Mouse (Mus musculus) cerebellum, postnatal 4 days (tissue): Measurements from ENCODE around the gene Emilin1.

ENCODE experiments used
- DNase-seq, 2 experiments: peaks; one replicate each; pipeline ENCODE4 v3.0.0; 2022; ENCODE audit warnings: low spot score in 2 of 2, mixed read lengths in 1 of 2

The Emilin1 gene

DNA sequence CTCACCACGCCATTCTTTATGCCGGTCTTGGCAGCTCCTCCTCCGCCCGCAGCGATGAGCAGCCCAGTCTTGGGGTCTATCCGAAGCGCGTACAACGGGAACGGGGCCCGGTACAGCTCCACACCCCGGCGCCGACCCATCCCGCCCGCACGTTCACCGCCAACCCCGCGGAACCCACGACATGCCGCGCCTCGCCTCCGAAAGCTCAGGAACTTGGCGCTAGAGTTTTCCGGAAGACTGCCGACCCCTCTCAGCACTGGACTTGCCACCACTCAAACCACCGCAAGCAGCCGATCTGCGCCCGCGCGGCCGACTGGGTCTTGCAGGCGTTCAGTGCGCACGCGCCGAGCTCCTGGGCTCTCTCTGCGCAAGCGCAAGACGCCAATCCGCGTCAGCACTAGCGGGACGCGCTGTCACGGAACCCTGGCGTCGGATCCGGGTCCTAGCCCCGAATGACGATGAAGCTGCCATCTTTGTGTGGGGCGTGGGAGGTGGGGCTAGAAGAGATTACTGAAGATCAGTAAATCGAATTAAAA, 46.8 kb downstream of the Emilin1 start, which contains the start of gene Preb:
Preb (minus strand) TSS at position 396 of the 536 bp plus-strand sequence.
- peak; percentile 97 to 99 for DNase-seq

DNA sequence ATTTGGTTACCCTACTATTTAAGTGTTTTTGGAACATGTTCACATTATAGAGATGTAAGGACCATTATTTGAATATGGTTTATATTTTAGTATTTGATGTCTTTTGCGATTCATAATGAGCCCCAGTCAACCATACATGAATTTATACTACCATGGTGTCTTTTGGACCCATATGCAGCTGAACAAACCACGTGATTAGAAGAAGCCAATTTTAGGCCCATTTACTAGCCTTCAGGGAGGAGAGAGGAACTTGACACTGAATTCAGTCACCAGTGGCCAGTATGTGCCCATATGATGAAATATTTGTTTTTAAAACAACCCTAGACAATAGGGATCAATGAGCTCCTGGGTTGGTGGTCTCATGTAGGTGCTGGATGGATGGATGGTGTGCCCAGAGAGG, 47.6 kb downstream of the Emilin1 start:
- DNase-seq = no peak

DNA sequence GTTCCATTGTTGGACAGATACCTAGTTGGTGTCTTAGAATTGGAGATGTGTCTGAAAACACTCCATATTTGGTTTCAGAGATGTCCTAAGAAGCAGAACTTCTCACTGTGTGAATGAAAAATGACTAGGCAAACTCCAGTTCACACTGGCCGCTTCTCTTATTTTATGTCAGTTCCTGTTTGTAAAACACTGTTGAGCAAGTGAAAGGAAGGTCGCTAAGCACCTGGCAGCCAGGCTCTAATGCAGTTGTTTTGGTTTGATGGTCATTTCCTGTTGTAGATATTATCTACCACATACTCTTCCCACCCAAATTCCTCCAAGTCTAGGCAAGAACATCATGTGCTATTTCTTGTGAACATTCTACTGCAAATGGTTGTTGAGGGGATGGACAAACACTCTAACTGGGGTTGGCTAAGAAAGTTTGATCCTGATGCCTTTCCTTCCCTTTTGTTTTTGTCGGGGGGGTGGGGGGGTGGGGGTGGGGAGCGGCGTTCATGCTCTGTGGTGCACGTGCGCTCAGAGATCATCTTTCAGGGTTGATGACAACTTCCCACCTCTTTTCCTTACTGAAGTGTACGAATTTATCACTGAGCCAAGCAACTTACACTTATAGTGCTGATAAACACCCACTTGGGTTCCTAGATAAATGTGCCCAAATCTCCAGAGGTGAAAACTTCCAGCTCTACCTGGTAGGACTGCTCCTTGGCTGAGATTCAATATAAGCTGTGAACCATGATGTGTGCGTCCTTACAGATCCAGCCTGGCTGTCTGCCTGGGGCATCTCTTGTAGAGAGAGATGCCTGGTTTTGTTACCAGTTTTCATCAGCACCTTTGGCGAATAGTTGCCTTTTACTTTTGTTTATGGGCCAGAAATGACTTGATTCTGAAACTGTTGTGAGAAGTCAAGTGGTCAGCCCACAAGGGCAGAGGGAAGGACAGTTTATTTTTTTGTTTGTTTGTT, 48.6 kb downstream of the Emilin1 start:
- no peak for DNase-seq

DNA sequence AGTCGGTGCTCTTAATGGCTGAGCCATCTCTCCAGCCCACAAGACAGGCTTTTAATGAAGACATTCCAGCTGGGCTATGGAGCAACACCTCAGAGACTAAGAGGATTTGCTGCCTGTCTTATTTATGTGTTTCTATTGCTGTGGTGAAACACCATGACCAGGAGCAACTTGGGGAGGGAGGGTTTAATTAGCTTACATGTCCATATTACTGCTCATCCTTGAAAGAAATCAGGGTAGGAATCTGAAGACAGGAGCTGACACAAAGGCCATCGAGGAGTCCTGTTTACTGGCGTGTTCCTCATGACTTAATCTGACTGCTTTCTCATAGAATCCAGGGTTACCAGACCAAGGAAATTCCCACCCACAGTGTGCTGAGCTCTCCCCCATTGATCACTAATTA, 50.7 kb downstream of the Emilin1 start:
- no peak for DNase-seq

DNA sequence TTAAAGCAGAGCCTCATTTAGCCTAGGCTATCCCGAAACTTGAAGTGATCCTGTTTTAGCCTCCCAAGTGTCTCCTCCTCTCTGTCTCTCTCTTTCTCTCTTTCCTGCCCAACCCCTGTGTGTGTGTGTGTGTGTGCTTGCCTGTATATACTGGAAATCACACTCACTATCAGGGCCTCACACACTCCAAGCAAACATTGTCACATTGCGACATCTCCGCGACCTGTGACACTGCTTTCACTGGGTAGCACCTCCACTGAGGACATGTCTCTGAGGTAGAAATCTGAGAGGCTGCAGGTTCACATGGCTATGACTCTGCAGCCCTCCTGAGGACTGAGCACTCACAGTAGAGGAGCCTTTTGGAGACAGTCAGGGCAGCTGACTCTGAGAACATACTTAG, 53.0 kb downstream of the Emilin1 start:
- DNase-seq = no peak

DNA sequence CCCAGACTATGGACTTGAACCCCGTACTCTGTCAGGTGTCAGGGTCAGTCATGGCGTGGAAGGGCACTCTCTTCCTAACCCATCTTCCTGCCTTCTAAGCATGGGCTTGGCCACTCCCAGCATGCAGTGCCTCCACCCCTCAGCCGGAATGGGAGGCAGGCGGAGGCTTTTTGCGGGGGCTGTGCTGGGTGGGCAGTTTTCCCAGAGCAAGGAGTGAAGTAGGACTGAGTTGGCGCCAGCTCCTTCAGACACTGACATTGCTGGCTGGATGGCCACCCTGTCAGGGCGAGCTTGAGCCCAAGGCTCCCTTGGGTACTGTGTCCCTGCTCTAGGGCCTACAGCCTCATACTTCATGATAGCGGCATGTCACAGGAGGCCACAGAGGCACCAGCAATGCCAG, 55.2 kb downstream of the Emilin1 start, which contains the start of gene Tcf23:
Tcf23 (plus strand) TSS at position 247 of the 400 bp plus-strand sequence.
- no peak for DNase-seq

DNA sequence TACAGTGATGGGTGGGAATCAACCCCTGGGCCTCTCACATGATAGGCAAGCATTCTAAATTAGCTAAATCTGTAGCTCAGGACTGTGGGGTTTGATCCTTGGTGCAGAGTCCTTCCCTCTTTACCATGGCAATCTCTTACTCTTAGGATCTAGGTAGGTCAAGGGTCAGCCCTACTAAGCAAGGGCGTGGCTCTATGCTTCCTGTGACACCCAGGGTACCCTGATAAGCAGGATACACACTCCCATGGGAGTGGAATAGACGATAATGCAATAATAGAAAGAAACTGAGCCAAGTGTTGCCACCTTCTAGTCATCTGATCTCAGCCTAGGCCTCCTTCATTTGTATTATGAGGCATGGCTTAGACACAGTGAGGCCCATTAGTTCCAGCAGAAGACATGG, 56.2 kb downstream of the Emilin1 start:
- DNase-seq = no peak
